Mouse (Mus musculus): ENCODE results near the gene C330021F23Rik. TPM values are rescaled to one million over a fixed set of nuclear protein-coding genes. Genes with fewer than 3 reads are reported as not detected.
A peak's percentile ranks its signal among the peaks of the same experiment; 100 is the strongest.

C330021F23Rik gene
- polyA plus RNA-seq, 1 experiment from 2014 or later: 1.3 TPM

DNA sequence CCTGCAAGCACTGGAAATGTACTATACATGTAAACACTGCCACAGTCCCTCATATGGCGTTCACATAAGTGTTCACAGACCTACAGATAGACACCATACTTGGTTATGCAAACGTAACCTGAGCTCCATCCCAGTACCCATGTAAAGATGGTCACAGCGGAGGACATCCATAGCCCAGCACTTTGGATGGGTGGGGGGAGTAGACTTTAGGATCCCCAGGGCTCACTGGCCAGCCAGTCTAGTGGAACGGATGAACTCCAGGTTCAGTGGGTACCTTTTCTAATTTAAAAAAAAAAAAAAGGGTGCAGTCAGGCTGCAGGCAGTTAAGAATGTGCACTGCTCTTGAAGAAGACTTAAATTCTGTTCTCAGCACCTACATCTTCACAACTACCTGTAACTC, 27.7 kb upstream of the C330021F23Rik start:
- Histone ChIP-seq H3K4me3 (ENCODE audit: low read depth, low read length) (no peak overlapping the region), H3K9me3 (replicated peaks; ENCODE audit: control insufficient read depth, low read length) (no peaks in the 10 kb centered on the region), H3K27ac (ENCODE audit: low read depth, low read length) (no peak overlapping the region), H3K9ac (ENCODE audit: low read length) (no peak overlapping the region), H3K27me3 (replicated peaks; ENCODE audit: control insufficient read depth, insufficient read depth, low read length) (no peaks in the 10 kb centered on the region), H3K4me1 (ENCODE audit: control insufficient read depth, insufficient read depth, low read length) (no peaks in the 10 kb centered on the region), H3K4me2 (ENCODE audit: low read length) (no peak overlapping the region), H3K36me3 (ENCODE audit: control insufficient read depth, insufficient read depth, low read length) (peaks cover 58% of the 10 kb centered on the region)
- WGBS: 90% methylated on average over 4 of the region's 4 CpGs
- DNase-seq (ENCODE audit: low spot score) (no peak), ATAC-seq (no peak)

DNA sequence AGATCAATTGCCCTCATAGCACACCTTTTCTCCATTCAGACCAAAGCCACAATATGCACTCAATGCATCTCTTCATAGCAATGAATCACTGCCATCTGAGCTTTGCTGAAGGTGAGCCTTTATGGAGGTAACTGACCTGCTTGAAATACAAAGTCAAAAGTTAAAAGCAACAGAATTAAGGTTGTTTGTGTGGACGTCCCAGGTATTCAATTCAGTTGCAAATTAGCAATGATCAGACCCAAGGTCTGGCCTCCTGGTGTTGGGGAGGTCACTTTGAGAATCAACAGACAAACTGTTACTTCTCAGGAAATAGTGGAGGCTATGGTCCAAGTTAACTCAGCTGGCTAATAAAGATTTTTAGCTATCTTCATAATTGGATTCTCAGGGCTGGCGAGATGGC, 21.3 kb upstream of the C330021F23Rik start:
- DNase-seq (ENCODE audit: low spot score): no peak
- no peaks in the 10 kb centered on the region for H3K27me3 ChIP-seq (replicated peaks; ENCODE audit: control insufficient read depth, insufficient read depth, low read length)
- 79% methylated on average over 2 of the region's 2 CpGs for WGBS

DNA sequence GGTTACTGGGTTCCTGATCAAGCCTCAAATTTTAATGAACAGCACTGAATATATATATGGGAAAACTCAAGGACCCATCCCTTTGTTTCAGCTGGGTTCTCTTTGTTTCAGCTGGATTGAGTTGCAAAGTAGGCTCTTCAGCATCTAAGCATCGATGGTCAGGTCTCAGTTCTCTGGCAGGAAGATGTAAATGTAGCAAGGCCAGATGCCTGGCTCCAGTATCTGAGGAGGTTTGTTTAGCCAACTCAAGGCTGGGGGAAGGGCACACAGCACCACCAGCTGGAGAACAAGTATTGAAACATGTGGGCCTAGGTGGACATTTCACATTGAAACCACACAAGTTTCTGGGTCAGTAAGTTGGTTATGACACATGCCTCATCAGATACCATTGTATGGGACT, 15.6 kb upstream of the C330021F23Rik start:
- no peak for ATAC-seq
- Histone ChIP-seq H3K4me1 (ENCODE audit: control insufficient read depth, insufficient read depth, low read length) (no peaks in the 10 kb centered on the region), H3K27ac (ENCODE audit: low read depth, low read length) (no peak overlapping the region), H3K27me3 (replicated peaks; ENCODE audit: control insufficient read depth, insufficient read depth, low read length) (no peaks in the 10 kb centered on the region), H3K9ac (ENCODE audit: low read length) (no peak overlapping the region), H3K36me3 (ENCODE audit: control insufficient read depth, insufficient read depth, low read length) (no peaks in the 10 kb centered on the region), H3K4me2 (ENCODE audit: low read length) (no peak overlapping the region), H3K4me3 (ENCODE audit: low read depth, low read length) (no peak overlapping the region), H3K9me3 (replicated peaks; ENCODE audit: control insufficient read depth, low read length) (no peaks in the 10 kb centered on the region)
- DNase-seq (ENCODE audit: low spot score): no peak
- WGBS: 85% methylated on average over 1 of the region's 1 CpGs

More for the DNA sequence above, 21.3 kb upstream of the C330021F23Rik start:
- no peaks in the 10 kb centered on the region for H3K4me1 ChIP-seq (ENCODE audit: control insufficient read depth, insufficient read depth, low read length)
- no peak overlapping the region for H3K4me3 ChIP-seq (ENCODE audit: low read depth, low read length)
- no peaks in the 10 kb centered on the region for H3K9me3 ChIP-seq (replicated peaks; ENCODE audit: control insufficient read depth, low read length)
- peaks cover 22% of the 10 kb centered on the region for H3K36me3 ChIP-seq (ENCODE audit: control insufficient read depth, insufficient read depth, low read length)
- no peak overlapping the region for H3K27ac ChIP-seq (ENCODE audit: low read depth, low read length)
- H3K9ac ChIP-seq (ENCODE audit: low read length): no peak overlapping the region
- no peak overlapping the region for H3K4me2 ChIP-seq (ENCODE audit: low read length)
- no peak for ATAC-seq

DNA sequence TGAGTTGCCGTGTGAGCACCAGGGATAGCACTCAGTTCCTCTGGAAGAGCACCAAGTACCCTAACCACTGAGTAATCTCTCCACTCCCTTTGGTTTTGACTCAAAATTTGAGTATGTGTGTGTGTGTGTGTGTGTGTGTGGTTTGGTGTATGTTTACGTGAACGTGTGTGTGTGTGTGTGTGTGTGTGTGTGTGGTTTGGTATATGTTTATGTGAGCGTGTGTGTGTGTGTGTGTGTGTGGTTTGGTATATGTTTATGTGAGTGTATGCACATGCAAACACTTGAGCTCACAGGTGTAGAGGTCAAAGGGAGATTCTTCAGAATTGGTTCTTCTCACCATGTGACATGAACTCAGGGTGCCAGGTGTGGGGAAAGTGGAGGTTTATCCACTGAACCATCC, 11.7 kb upstream of the C330021F23Rik start:
- Histone ChIP-seq H3K4me3 (ENCODE audit: low read depth, low read length) (no peak overlapping the region), H3K27ac (ENCODE audit: low read depth, low read length) (no peak overlapping the region), H3K36me3 (ENCODE audit: control insufficient read depth, insufficient read depth, low read length) (no peaks in the 10 kb centered on the region), H3K4me1 (ENCODE audit: control insufficient read depth, insufficient read depth, low read length) (no peaks in the 10 kb centered on the region), H3K4me2 (ENCODE audit: low read length) (no peak overlapping the region), H3K9ac (ENCODE audit: low read length) (no peak overlapping the region), H3K27me3 (replicated peaks; ENCODE audit: control insufficient read depth, insufficient read depth, low read length) (no peaks in the 10 kb centered on the region), H3K9me3 (replicated peaks; ENCODE audit: control insufficient read depth, low read length) (no peaks in the 10 kb centered on the region)
- 68% methylated on average over 4 of the region's 4 CpGs for WGBS
- no peak for DNase-seq (ENCODE audit: low spot score)
- ATAC-seq: peak; percentile 80

DNA sequence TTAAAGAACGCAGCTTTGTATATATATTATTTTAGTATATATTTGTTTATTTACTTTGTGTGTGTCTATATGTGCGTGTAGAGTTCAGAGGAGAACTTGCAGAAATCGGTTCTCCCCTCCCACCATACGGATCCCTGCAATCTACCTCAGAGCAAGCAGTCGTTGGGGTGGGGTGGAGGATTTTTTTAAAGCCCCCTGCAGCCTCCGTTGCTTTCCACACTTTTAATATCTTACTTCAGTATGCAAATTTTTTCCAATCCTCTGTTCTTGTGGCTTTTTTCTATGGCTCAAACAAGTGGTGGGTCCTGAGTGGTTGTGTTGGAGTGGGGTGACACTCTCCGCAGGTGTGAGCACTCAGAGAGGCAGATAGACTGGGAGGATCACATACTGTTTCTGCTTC, 588 bp downstream of the C330021F23Rik start:
- WGBS: 3% methylated on average over 7 of the region's 7 CpGs
- H3K9me3 ChIP-seq (replicated peaks; ENCODE audit: control insufficient read depth, low read length): no peaks in the 10 kb centered on the region
- H3K27me3 ChIP-seq (replicated peaks; ENCODE audit: control insufficient read depth, insufficient read depth, low read length): no peaks in the 10 kb centered on the region
- DNase-seq (ENCODE audit: low spot score) (no peak), ATAC-seq (no peak)
- H3K4me1 ChIP-seq (ENCODE audit: control insufficient read depth, insufficient read depth, low read length): no peaks in the 10 kb centered on the region
- H3K4me3 ChIP-seq (ENCODE audit: low read depth, low read length): no peak overlapping the region
- H3K36me3 ChIP-seq (ENCODE audit: control insufficient read depth, insufficient read depth, low read length): no peaks in the 10 kb centered on the region
- H3K27ac ChIP-seq (ENCODE audit: low read depth, low read length): no peak overlapping the region
- H3K4me2 ChIP-seq (ENCODE audit: low read length): peak overlapping the region; percentile 35; the same call in 1 of the 2 replicates
- no peak overlapping the region for H3K9ac ChIP-seq (ENCODE audit: low read length)

DNA sequence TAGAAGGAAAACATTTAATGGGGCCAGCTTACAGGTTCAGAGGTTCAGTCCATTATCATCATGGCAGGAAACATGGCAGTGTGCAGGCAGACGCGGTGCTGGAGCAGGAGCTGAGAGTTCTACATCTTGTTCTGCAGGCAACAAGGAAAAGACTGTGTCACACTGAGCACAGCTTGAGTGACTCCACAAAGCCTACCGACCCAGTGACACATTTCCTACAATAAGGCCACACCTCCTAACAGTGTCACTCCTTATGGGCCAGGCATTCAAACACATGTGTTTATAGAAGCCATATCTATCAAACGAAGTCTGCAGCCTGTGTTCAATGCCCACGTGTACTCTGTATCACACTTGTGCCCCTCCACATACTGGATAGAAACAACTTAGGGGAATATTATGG, 2.0 kb downstream of the C330021F23Rik start:
- Histone ChIP-seq H3K4me1 (ENCODE audit: control insufficient read depth, insufficient read depth, low read length) (no peaks in the 10 kb centered on the region), H3K4me2 (ENCODE audit: low read length) (no peak overlapping the region), H3K36me3 (ENCODE audit: control insufficient read depth, insufficient read depth, low read length) (no peaks in the 10 kb centered on the region), H3K9me3 (replicated peaks; ENCODE audit: control insufficient read depth, low read length) (no peaks in the 10 kb centered on the region), H3K27me3 (replicated peaks; ENCODE audit: control insufficient read depth, insufficient read depth, low read length) (no peaks in the 10 kb centered on the region), H3K9ac (ENCODE audit: low read length) (no peak overlapping the region), H3K27ac (ENCODE audit: low read depth, low read length) (no peak overlapping the region), H3K4me3 (ENCODE audit: low read depth, low read length) (no peak overlapping the region)
- ATAC-seq (no peak), DNase-seq (ENCODE audit: low spot score) (no peak)
- 93% methylated on average over 5 of the region's 5 CpGs for WGBS

DNA sequence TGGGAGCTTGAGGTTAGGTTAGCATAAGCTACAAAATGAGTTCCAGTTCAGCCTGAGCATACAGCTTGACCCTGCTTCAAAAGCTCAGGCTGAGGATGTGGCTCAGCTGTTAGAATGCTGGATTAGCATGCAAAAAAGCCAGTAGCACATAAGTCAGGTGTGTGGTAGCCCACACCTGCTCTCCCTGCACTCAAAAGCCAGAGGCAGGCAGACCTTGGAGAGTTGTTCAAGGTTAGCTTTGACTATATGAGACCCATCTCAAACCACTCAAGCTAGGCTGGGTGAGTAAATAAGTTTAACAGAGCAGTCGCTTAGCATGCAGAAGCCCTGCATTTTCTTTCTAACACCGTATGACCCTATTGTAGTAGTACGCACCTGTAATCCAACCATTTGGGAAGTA, 6.8 kb downstream of the C330021F23Rik start:
- H3K27ac ChIP-seq (ENCODE audit: low read depth, low read length): no peak overlapping the region
- no peak overlapping the region for H3K4me2 ChIP-seq (ENCODE audit: low read length)
- 90% methylated on average over 3 of the region's 3 CpGs for WGBS
- H3K9ac ChIP-seq (ENCODE audit: low read length): no peak overlapping the region
- H3K27me3 ChIP-seq (replicated peaks; ENCODE audit: control insufficient read depth, insufficient read depth, low read length): no peaks in the 10 kb centered on the region
- no peaks in the 10 kb centered on the region for H3K9me3 ChIP-seq (replicated peaks; ENCODE audit: control insufficient read depth, low read length)
- no peaks in the 10 kb centered on the region for H3K4me1 ChIP-seq (ENCODE audit: control insufficient read depth, insufficient read depth, low read length)
- H3K36me3 ChIP-seq (ENCODE audit: control insufficient read depth, insufficient read depth, low read length): no peaks in the 10 kb centered on the region
- no peak for ATAC-seq
- H3K4me3 ChIP-seq (ENCODE audit: low read depth, low read length): no peak overlapping the region
- no peak for DNase-seq (ENCODE audit: low spot score)

DNA sequence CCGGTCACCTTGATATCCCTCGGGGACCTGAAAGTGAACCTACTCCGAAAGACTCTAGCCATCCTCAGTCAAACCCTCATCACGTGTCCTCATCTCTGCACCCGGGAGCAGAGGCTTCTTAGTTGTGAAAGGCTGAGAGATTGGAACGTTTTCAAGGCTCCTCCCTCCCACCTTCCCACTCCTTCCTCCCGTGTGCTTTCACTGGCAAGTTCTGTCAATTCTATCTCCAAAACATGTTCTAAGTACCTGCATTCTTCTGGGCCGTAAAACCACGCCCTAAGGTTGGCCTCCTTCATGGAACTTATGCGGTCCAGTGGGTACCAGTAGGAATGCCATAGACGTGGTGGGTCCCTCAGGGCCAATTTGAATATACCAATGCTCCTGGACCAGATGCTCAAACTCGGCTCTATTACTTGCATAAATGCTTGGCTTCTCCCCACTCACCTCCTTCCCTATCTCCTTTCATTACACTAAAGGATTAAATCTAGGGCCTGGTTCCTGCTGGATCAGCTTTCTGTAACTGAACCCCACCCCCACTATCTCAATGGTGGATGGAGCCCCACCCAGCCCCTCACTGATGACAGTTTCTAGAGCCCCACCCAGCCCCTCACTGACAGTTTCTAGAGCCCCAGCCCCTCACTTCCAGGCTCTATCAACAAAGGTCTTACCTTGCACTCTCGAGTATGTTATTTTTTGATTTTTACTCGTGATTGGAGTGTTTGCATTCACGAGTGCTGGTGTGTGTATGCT, 8.6 kb downstream of the C330021F23Rik start:
- Histone ChIP-seq H3K4me2 (ENCODE audit: low read length) (no peak overlapping the region), H3K36me3 (ENCODE audit: control insufficient read depth, insufficient read depth, low read length) (no peaks in the 10 kb centered on the region), H3K4me1 (ENCODE audit: control insufficient read depth, insufficient read depth, low read length) (no peaks in the 10 kb centered on the region), H3K27ac (ENCODE audit: low read depth, low read length) (no peak overlapping the region), H3K4me3 (ENCODE audit: low read depth, low read length) (no peak overlapping the region), H3K9me3 (replicated peaks; ENCODE audit: control insufficient read depth, low read length) (no peaks in the 10 kb centered on the region), H3K9ac (ENCODE audit: low read length) (no peak overlapping the region), H3K27me3 (replicated peaks; ENCODE audit: control insufficient read depth, insufficient read depth, low read length) (no peaks in the 10 kb centered on the region)
- ATAC-seq (no peak), DNase-seq (ENCODE audit: low spot score) (no peak)
- 80% methylated on average over 15 of the region's 15 CpGs for WGBS

DNA sequence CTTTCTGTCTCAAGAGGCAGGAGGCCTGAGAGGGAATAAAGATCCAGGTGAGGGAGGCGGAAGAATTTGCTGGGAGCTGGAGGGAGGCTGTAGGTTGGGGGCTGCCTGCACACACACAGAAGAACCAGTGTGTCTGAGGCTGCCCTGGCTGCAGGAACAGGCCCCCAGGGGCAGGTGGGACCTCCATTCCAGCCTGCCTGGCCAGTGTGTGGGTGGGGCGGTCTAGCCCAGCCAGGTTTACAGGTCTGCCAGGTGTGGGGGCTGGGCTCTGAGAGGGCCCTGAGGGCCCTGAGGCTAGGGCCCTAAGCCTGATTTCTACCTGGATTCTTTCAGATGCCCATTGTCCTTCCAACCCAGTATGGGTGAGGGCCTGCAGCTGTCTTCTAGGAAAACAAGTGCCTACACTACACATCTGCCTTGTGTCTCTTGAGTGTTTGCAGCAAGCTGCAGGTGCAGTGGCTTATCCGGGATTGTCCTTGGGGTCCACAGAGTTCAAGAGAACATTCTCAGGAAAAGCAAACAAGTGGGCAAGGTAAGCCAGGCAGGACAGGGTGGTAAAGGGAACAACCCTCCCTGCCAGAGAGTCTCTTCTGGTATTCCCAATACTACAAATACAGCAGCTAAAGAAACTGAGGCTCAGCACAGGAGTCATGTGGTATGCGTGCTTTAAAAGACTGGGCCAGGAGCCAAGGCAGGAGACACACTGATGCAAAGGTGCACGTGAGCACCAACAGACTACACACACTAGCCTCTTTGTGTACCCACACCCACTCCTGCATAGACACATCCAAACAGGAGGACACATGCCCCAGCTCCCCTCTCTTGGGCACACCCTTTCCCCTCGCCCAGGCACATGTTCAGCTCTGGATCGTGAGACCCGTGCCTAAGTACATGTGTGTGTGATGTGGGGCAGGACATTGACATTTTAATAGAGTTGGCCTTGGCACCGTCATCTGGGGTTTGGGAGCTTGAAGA, 11.9 kb downstream of the C330021F23Rik start:
- 82% methylated on average over 9 of the region's 9 CpGs for WGBS

More for the DNA sequence above, 11.9 kb downstream of the C330021F23Rik start:
- Histone ChIP-seq H3K4me1 (ENCODE audit: control insufficient read depth, insufficient read depth, low read length) (no peaks in the 10 kb centered on the region), H3K9ac (ENCODE audit: low read length) (no peak overlapping the region), H3K4me2 (ENCODE audit: low read length) (no peak overlapping the region), H3K27me3 (replicated peaks; ENCODE audit: control insufficient read depth, insufficient read depth, low read length) (no peaks in the 10 kb centered on the region), H3K27ac (ENCODE audit: low read depth, low read length) (no peak overlapping the region), H3K4me3 (ENCODE audit: low read depth, low read length) (no peak overlapping the region), H3K36me3 (ENCODE audit: control insufficient read depth, insufficient read depth, low read length) (no peaks in the 10 kb centered on the region), H3K9me3 (replicated peaks; ENCODE audit: control insufficient read depth, low read length) (no peaks in the 10 kb centered on the region)
- no peak for ATAC-seq
- no peak for DNase-seq (ENCODE audit: low spot score)

All from forebrain, embryonic 14.5 days (tissue).